Mouse (Mus musculus) liver, embryonic 11.5 days (tissue): ENCODE results near the gene Agbl3. TPM values are rescaled to one million over a fixed set of nuclear protein-coding genes. Genes with fewer than 3 reads are reported as not detected.

Experiments
- ATAC-seq: fragments of 200-750 bp; cut with Nextera tagmentation; replicated peaks from 2 replicates; pipeline ENCODE4 v1.8.0; 2017; ENCODE audit warnings: moderate number of reproducible peaks, mild to moderate bottlenecking, moderate TSS enrichment, moderate library complexity; ENCODE audit not compliant: low FRiP score
- DNase-seq: peaks from one replicate; pipeline ENCODE4 v3.0.0-alpha.2; 2017; ENCODE audit warnings: low spot score
- H3K27ac ChIP-seq: fragments of 300-500 bp; sonication (generic); 2 replicates; pipeline ENCODE4 v1.5.1; 2014; ENCODE audit warnings: mild to moderate bottlenecking, low read depth, low read length, control low read depth
- H3K27me3 ChIP-seq: fragments of 300-500 bp; sonication (generic); replicated peaks from 2 replicates; pipeline ENCODE4 v1.6.1; 2014; ENCODE audit warnings: low read length, mixed read lengths; ENCODE audit not compliant: control insufficient read depth, insufficient read depth
- H3K36me3 ChIP-seq: fragments of 300-500 bp; sonication (generic); 2 replicates; pipeline ENCODE4 v1.6.1; 2014; ENCODE audit warnings: mild to moderate bottlenecking, low read length, moderate library complexity, mixed read lengths; ENCODE audit not compliant: control insufficient read depth, insufficient read depth
- H3K4me1 ChIP-seq: fragments of 300-500 bp; sonication (generic); replicated peaks from 2 replicates; pipeline ENCODE4 v1.6.1; 2014; ENCODE audit warnings: low read length, mixed read lengths; ENCODE audit not compliant: control insufficient read depth, insufficient read depth
- H3K4me2 ChIP-seq: fragments of 300-500 bp; sonication (generic); 2 replicates; pipeline ENCODE4 v1.6.1; 2014; ENCODE audit warnings: mild to moderate bottlenecking, control low read depth, moderate library complexity
- H3K4me3 ChIP-seq: fragments of 300-500 bp; sonication (generic); 2 replicates; pipeline ENCODE4 v1.5.1; 2014; ENCODE audit warnings: low read depth, low read length, control low read depth
- H3K9ac ChIP-seq: fragments of 300-500 bp; sonication (generic); 2 replicates; pipeline ENCODE4 v1.6.1; 2014; ENCODE audit warnings: low read depth, low read length, control low read depth
- H3K9me3 ChIP-seq: fragments of 300-500 bp; sonication (generic); 2 replicates; pipeline ENCODE4 v1.6.1; 2016; ENCODE audit warnings: low read length, inconsistent platforms, mixed read lengths; ENCODE audit not compliant: control insufficient read depth
- WGBS: fragments of 180-500 bp; shearing (Covaris S2); extraction: QIAGEN DNeasy Blood & Tissue Kit; methylation state at CpG from one replicate; pipeline ENCODE4 v1.1.7; 2014; 5-methylcytosine and 5-hydroxymethylcytosine counted together
- polyA plus RNA-seq: library from polyadenylated mRNA; unstranded; fragments of >200 nt; fragmentation: Nextera tagmentation; extraction: Ambion mirVana; gene quantifications from 2 replicates; pipeline ENCODE4 v1.2.1, GENCODE M21; 2014

The Agbl3 gene
- polyA plus RNA-seq, 1 experiment from 2014 or later, result 4.4 TPM

DNA sequence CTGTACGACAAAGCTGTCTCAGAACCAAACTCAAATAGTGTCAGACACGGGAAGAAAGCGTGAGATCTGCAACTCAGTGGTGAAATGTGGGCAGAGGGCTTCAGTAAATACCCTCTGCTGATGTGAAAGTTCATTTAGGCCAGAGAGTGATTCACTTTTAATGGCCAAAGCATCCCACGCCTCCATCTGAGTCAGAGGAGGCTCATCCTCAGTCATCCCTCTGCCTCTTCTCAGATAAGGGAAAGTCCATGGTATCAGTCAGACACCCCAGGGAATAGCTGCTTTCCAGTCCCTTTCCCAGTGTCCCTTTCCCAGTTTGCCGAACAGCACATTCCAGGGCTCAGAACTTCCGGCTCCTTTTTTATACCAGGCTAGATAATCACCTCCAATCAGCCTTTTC, 30.7 kb upstream of the Agbl3 start:
- WGBS, result 72% methylated on average over 6 of the region's 6 CpGs
- H3K9me3 ChIP-seq, result no peaks in the 10 kb centered on the region
- no peak overlapping the region for H3K4me2 ChIP-seq
- H3K36me3 ChIP-seq, result no peaks in the 10 kb centered on the region; the same call in 1 of the 2 replicates
- no peak overlapping the region for H3K27ac ChIP-seq
- no peak overlapping the region for H3K9ac ChIP-seq
- no peaks in the 10 kb centered on the region for H3K4me1 ChIP-seq
- H3K4me3 ChIP-seq, result no peak overlapping the region
- no peaks in the 10 kb centered on the region for H3K27me3 ChIP-seq
- no peak for ATAC-seq
- DNase-seq, result no peak

DNA sequence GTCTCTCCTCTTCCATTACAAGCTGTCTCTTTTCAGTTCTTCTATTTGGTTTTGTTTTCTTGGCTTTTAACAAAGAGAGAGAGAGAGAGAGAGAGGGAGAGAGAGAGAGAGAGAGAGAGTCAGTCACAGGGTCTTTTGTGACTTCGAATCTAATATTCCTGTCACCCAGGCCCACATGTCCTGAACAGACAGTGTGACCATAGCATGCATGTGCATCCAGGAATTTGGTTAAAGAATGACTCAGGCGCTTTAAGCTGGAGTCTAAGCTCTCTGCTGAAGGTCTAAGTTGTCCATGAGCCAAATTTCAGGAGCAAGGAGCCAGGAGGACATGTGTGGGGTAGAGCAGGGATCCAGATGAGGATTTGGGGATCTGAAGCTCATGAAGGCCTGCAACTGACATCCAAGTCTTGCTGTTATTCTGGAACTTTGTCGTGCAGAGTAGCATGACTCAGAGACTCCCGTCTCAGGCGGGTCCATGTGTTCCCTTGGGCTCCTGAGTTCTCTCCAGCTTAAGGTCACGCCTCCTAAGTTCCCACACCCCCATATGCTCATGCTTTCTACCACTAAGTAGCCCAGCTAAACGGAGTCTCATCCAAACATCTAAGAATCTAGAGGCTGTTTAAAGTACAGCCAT, 29.6 kb upstream of the Agbl3 start:
- no peak overlapping the region for H3K27ac ChIP-seq
- H3K4me1 ChIP-seq, result no peaks in the 10 kb centered on the region
- H3K9ac ChIP-seq, result no peak overlapping the region
- no peaks in the 10 kb centered on the region; the same call in 1 of the 2 replicates for H3K36me3 ChIP-seq
- 68% methylated on average over 7 of the region's 7 CpGs for WGBS
- no peak overlapping the region for H3K4me2 ChIP-seq
- ATAC-seq, result no peak
- DNase-seq, result no peak
- H3K4me3 ChIP-seq, result no peak overlapping the region
- no peaks in the 10 kb centered on the region for H3K9me3 ChIP-seq
- H3K27me3 ChIP-seq, result no peaks in the 10 kb centered on the region

DNA sequence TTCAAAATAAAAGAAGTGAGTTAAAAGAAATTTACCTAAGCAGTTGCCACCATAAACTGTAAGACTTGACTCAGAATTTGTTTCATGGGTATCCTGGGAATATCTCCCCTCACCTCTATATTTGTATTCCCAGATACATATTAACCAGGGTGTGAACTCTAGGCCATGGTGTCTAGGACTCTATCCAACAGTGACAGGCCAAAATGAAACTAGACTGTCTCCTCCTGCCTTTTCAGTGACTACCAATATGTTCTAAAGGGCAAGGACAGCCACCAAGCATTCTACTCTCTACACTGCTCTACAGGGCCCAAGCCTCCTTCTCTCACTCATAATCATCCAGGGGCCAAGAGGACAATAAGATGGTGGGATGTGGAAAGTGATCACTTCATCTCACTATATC, 28.6 kb upstream of the Agbl3 start:
- no peaks in the 10 kb centered on the region for H3K9me3 ChIP-seq
- H3K27ac ChIP-seq, result no peak overlapping the region
- peaks cover 6% of the 10 kb centered on the region; the same call in 1 of the 2 replicates for H3K36me3 ChIP-seq
- H3K4me3 ChIP-seq, result no peak overlapping the region
- H3K4me2 ChIP-seq, result no peak overlapping the region
- no peak overlapping the region for H3K9ac ChIP-seq
- ATAC-seq, result no peak
- no peaks in the 10 kb centered on the region for H3K4me1 ChIP-seq
- DNase-seq, result no peak
- H3K27me3 ChIP-seq, result no peaks in the 10 kb centered on the region

DNA sequence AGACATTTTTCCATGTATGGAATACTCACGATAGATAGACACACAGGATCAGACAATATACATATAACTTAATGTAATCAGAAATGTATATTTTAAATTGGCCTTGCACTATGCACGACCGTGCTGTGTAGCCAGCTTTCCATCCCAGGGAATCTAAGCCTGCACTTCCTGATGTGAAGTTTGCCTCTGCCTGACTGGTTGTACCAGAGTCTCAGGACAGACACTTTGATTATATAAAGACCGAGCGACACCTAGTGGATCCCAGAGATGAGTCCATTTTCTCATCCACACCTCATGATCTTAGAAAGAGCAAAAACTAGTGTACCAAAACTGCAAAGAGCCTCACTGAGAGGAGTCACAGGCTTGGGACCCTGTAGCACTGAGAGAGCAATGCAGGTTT, 25.8 kb upstream of the Agbl3 start:
- H3K9ac ChIP-seq, result no peak overlapping the region
- WGBS, result 37% methylated on average over 5 of the region's 5 CpGs
- no peaks in the 10 kb centered on the region for H3K4me1 ChIP-seq
- H3K4me2 ChIP-seq, result no peak overlapping the region
- ATAC-seq (no peak), DNase-seq (no peak)
- H3K36me3 ChIP-seq, result peaks cover 6% of the 10 kb centered on the region; the same call in 1 of the 2 replicates
- no peaks in the 10 kb centered on the region for H3K9me3 ChIP-seq
- H3K27me3 ChIP-seq, result no peaks in the 10 kb centered on the region
- no peak overlapping the region for H3K4me3 ChIP-seq
- H3K27ac ChIP-seq, result no peak overlapping the region

DNA sequence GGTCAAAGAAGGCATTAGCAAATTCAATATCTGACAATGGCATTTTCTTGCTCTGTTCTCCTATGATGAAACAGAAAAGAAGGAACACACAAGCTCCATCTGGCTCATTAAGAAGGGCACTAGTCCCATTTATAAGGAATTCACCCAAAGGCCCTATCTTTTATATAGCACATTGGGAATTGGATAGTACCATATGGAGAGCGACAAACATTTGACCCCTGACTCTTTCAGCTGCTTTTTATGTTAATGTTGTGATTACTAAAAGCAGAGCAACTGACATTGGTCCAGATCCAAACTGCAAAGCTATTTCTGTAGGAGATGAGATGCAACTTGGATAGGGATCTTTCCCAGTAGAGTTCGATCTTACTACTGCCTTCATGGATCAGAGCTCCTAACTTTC, 21.9 kb upstream of the Agbl3 start:
- H3K27me3 ChIP-seq, result no peaks in the 10 kb centered on the region
- ATAC-seq (no peak), DNase-seq (no peak)
- no peaks in the 10 kb centered on the region for H3K4me1 ChIP-seq
- H3K4me3 ChIP-seq, result no peak overlapping the region
- no peaks in the 10 kb centered on the region for H3K9me3 ChIP-seq
- H3K36me3 ChIP-seq, result peaks cover 6% of the 10 kb centered on the region; the same call in 1 of the 2 replicates
- no peak overlapping the region for H3K27ac ChIP-seq
- 92% methylated on average over 2 of the region's 2 CpGs for WGBS
- no peak overlapping the region for H3K4me2 ChIP-seq
- no peak overlapping the region for H3K9ac ChIP-seq

DNA sequence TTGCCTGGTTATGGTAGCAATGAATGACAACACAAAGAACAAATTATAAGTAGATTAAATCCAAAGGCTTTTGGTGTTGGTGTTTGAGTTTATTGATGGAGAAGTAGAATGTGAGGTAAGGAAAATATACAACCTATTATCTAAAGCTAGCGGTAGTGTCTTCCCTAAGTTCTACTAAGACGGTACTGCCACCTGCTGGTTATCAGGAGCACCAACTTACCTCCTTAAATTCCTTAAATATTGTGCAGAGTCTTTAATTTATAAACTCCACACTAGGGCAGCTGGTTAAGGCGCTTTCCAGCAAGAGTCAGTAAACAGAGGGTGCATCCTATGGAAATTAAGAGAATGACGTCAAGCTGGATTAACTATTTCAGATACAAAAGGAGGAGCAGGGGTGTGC, 20.2 kb upstream of the Agbl3 start:
- DNase-seq (peak; percentile 8), ATAC-seq (no peak)
- Histone ChIP-seq H3K27ac (no peak overlapping the region), H3K9ac (no peak overlapping the region), H3K4me1 (no peaks in the 10 kb centered on the region), H3K36me3 (peaks cover 8% of the 10 kb centered on the region; the same call in 1 of the 2 replicates), H3K27me3 (no peaks in the 10 kb centered on the region), H3K9me3 (no peaks in the 10 kb centered on the region), H3K4me3 (no peak overlapping the region), H3K4me2 (no peak overlapping the region)
- WGBS, result 36% methylated on average over 4 of the region's 4 CpGs

DNA sequence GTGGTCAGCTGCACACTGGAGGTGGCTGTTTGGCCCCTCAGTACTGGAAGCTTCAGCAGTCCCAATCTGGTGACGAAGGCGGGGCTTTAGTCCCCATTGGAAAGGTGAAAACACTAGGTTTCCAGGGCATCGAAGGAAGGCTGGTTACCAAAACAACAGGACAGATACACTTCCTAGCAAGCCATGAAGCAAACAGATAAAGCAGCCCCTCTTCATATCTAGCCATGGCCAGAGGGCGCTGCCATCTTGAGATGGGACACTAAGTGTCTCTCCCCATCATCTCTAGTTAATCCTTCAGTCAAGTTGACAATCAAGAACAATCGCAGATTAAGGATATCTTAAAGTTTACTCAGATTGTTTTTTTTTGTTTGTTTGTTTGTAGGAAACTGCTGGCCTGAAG, 14.5 kb upstream of the Agbl3 start:
- Histone ChIP-seq H3K4me3 (no peak overlapping the region), H3K27me3 (no peaks in the 10 kb centered on the region), H3K27ac (no peak overlapping the region), H3K9ac (no peak overlapping the region), H3K36me3 (0 out of 2 replicates have a peak, but pooled peaks cover 3% of the 10 kb centered on the region), H3K4me2 (no peak overlapping the region), H3K9me3 (no peaks in the 10 kb centered on the region), H3K4me1 (no peaks in the 10 kb centered on the region)
- ATAC-seq (peak; percentile 58; the same call in 1 of the 2 replicates), DNase-seq (no peak)
- 78% methylated on average over 5 of the region's 5 CpGs for WGBS

DNA sequence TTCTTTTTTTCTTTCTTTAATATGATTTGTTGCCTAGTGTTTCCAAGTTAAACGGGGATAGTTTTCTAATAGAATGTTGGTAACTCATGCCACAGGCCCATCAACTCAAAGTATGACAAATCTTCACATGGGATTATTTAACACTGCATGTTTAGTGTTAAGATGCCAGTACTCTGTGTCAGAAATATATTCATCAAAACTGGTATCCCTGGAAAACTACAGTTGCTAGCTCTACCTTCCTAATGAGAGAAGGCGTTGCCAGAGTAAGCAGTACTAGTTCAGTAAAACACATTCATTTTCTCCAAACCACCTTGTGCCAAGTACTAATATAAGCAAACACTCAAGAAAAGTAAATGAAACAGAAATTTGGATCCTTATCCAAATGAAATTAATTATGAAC, 10.2 kb upstream of the Agbl3 start:
- no peak overlapping the region for H3K4me2 ChIP-seq
- H3K4me3 ChIP-seq, result no peak overlapping the region
- DNase-seq (no peak), ATAC-seq (no peak)
- no peaks in the 10 kb centered on the region for H3K9me3 ChIP-seq
- no peaks in the 10 kb centered on the region for H3K4me1 ChIP-seq
- peaks cover 3% of the 10 kb centered on the region; the same call in 1 of the 2 replicates for H3K36me3 ChIP-seq
- H3K27ac ChIP-seq, result no peak overlapping the region
- no peak overlapping the region for H3K9ac ChIP-seq
- 93% methylated on average over 2 of the region's 2 CpGs for WGBS
- no peaks in the 10 kb centered on the region for H3K27me3 ChIP-seq

DNA sequence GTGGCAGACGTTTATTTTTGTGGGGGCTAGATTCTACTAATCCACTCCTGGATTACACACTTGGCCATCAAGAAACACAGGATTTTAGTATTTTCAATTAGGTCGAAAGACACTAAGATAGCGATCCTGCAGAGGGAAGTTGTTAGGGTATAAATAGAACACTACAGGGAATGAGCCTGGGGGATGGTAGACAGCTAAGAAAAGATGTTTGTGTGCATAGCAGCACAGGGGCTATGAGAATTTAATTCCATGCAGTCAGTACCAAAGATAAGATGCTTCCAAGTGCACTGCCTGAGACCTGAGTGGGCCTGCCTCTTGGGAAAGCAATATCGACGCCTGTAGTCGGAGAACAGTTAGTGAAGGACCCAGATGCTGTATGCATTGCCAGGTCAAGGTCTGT, 9.7 kb upstream of the Agbl3 start:
- Histone ChIP-seq H3K27me3 (no peaks in the 10 kb centered on the region), H3K4me1 (no peaks in the 10 kb centered on the region), H3K27ac (no peak overlapping the region), H3K4me3 (no peak overlapping the region), H3K36me3 (peaks cover 3% of the 10 kb centered on the region; the same call in 1 of the 2 replicates), H3K4me2 (no peak overlapping the region), H3K9ac (no peak overlapping the region), H3K9me3 (no peaks in the 10 kb centered on the region)
- ATAC-seq (no peak), DNase-seq (no peak)
- WGBS, result 64% methylated on average over 6 of the region's 6 CpGs
